Mouse (Mus musculus) thymus, adult 2 months (tissue): ENCODE results near the gene Hrh2.

Experiments
- CTCF ChIP-seq: fragments of 200-500 bp; IDR thresholded peaks from 2 replicates; pipeline ENCODE4 v1.5.1; 2012; ENCODE audit warnings: mild to moderate bottlenecking, control low read depth, low read length, moderate library complexity, borderline replicate concordance; ENCODE audit not compliant: control insufficient read depth, poor library complexity, insufficient read depth; ENCODE audit errors: extremely low read depth
- POLR2A ChIP-seq: fragments of 200-500 bp; IDR thresholded peaks from 2 replicates; pipeline ENCODE4 v1.6.1; 2012; ENCODE audit warnings: mild to moderate bottlenecking, low read length, control low read depth, moderate library complexity; ENCODE audit not compliant: control insufficient read depth, poor library complexity, insufficient read depth; ENCODE audit errors: extremely low read depth

DNA sequence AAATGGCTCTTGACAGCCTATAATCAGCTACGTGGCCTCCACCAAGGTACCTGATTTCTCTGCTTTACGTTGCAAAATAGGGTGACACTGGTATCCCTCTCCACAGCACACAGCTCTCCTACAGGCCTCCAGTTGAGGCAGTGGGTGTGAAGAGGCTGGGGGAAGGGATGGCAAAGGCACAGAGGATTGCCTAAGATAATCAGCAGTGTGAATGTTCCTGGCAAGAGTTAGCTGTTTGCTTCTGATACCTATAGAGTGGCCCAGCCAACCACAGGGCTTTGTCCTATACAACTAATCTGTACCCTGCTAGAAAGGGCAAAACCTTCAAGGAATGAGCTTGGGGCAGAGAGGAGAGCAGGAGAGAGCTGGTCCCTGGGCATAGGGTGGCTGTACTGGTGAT lies 11.5 kb downstream of the Hrh2 start:
- TF ChIP-seq POLR2A (no peak), CTCF (no peak)
